Mouse (Mus musculus): Measurements from ENCODE around the gene Nr5a1. TPM values are rescaled to one million over a fixed set of nuclear protein-coding genes. Genes with fewer than 3 reads are reported as not detected.

Gene Nr5a1
- total RNA-seq, 2 experiments from 2014 or later = 432 to 438 TPM

- DNase-seq (ENCODE audit: low spot score in 2 of 2) = no peak
Measured at GRCm38 (mm10) chr2:38652565-38653292, 61.6 kb downstream of the Nr5a1 start.

- DNase-seq (ENCODE audit: low spot score in 2 of 2) = no peak
Measured at GRCm38 (mm10) chr2:38652098-38652497, 62.2 kb downstream of the Nr5a1 start.

DNA sequence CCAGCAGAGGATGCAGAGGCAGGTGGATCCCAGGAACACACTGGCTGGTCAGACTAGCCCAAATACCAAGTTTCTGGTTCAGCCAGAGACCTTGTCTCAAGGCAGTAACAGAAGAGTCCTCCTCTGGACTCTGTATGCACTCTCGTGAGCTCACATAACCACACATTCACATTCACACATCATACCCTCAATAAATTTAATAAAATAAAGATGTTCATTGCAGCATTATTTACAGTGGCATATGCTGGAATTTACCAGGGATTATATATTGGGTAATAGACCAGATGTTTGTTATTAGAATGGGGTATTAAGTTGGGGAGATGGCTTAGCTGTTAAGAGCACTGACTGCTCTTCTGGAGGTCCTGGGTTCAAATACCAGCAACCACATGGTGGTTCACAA lies 64.0 kb downstream of the Nr5a1 start:
- DNase-seq (ENCODE audit: low spot score in 2 of 2) = no peak

DNA sequence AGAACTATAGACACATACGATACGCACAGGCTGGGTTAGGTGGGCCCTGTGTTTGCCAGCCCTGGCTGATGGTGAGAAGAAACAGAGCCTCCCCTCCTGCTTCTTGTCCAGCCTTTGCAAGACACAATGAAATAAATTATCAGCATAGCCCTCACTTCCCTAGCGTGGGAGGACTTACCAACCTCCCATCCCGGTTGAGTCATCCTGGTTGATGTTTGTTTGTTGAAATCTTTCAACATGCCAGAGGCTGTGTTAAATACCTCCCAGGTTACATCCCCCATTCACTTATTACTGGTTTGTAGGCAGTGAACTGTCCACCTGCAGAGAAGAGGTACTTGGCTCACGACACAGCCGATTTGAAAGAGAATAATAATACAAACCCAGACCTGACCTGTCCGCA lies 66.7 kb downstream of the Nr5a1 start:
- no peak for DNase-seq (ENCODE audit: low spot score in 2 of 2)

DNA sequence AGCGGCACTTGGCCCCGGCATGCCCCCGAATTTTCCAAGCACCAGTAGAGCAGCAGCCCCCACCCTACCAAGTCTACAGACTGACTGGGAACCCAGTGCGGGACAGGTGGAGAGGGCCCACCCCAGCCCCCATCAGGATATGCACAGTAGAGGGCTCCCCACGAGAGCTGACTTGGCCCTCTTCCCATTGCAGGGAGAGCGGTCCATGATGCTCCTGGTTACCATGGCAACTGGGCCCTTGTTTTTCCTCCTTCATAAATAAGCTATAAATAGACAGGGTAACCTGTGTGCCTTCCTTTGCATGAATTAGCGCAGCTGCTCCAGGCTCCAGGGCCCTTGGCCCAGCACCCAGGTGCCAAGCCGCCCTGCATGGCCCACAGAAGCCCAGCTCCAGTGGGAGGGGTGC lies 67.1 kb downstream of the Nr5a1 start:
- DNase-seq (ENCODE audit: low spot score in 2 of 2) = no peak

DNA sequence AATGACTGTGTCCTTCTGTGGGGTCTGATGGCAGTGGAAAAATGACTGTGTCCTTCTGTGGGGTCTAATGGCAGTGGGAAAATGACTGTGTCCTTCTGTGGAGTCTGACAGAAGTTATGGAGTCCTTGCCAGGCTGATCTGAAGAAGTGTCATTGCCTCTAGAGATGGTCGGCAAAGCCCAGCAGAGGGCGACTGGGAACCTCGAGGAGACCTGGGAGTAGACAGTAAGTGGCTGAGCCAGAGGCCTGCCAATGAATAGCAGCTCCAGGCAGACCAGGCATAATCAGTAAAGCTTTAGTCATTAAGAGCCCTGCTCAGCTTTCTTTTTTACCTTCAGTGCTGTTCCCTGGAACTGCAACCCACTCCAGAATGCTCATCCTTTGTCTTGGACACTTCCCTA lies 68.4 kb downstream of the Nr5a1 start:
- peak in 1 of 2 experiments; percentile 66 for DNase-seq (ENCODE audit: low spot score in 2 of 2)

- DNase-seq (ENCODE audit: low spot score in 2 of 2) = peak; percentile 60 to 80
Measured at GRCm38 (mm10) chr2:38643625-38644427, 70.5 kb downstream of the Nr5a1 start, which contains the start of gene Psmb7. Gene Psmb7, minus strand, starts transcription at chr2:38644087.

Other genes starting within 250 kb of the Nr5a1 start
- gene Nek6, start 202.9 kb downstream of the Nr5a1 start, total RNA-seq (2021) = 10 to 100 TPM; 26.2 to 29.8 TPM
- gene Psmb7, start 70.5 kb downstream of the Nr5a1 start, total RNA-seq (2021) = 100 to 1,000 TPM; 262 to 277 TPM
- 1 to 10 TPM; 6.3 to 8.0 TPM for gene Nr6a1, start 213.1 kb upstream of the Nr5a1 start, total RNA-seq (2021)
- 10 to 100 TPM; 31.6 to 31.7 TPM for gene Olfml2a, start 217.4 kb upstream of the Nr5a1 start, total RNA-seq (2021)

All from adrenal gland, postnatal 4 days (tissue).